Mouse (Mus musculus) midbrain, embryonic 15.5 days (tissue): ENCODE measurements around the gene Vmn2r9. TPM values are rescaled to one million over a fixed set of nuclear protein-coding genes. Genes with fewer than 3 reads are reported as not detected.
"Not testable (repeated sequence)": the region's sequence is repeated elsewhere in the genome, so short reads cannot be mapped to it uniquely, and the experiment has no call there.

Experiments
- ATAC-seq: fragments of 200-750 bp; cut with Nextera tagmentation; replicated peaks from 2 replicates; pipeline ENCODE4 v1.8.0; 2017; ENCODE audit warnings: moderate TSS enrichment
- H3K27ac ChIP-seq: fragments of 300-500 bp; sonication (generic); 2 replicates; pipeline ENCODE4 v1.5.1; 2015; ENCODE audit warnings: mild to moderate bottlenecking, inconsistent platforms
- H3K27me3 ChIP-seq: fragments of 300-500 bp; sonication (generic); replicated peaks from 2 replicates; pipeline ENCODE4 v1.6.1; 2015; ENCODE audit warnings: inconsistent platforms
- H3K36me3 ChIP-seq: fragments of 300-500 bp; sonication (generic); replicated peaks from 2 replicates; pipeline ENCODE4 v1.6.1; 2015; ENCODE audit warnings: inconsistent platforms
- H3K4me1 ChIP-seq: fragments of 300-500 bp; sonication (generic); 2 replicates; pipeline ENCODE4 v1.6.1; 2015; ENCODE audit warnings: inconsistent platforms
- H3K4me2 ChIP-seq: fragments of 300-500 bp; sonication (generic); 2 replicates; pipeline ENCODE4 v1.6.1; 2015; ENCODE audit warnings: inconsistent platforms, mild to moderate bottlenecking, moderate library complexity
- H3K4me3 ChIP-seq: fragments of 300-500 bp; sonication (generic); 2 replicates; pipeline ENCODE4 v1.5.1; 2015; ENCODE audit warnings: mild to moderate bottlenecking, inconsistent platforms
- H3K9ac ChIP-seq: fragments of 300-500 bp; sonication (generic); 2 replicates; pipeline ENCODE4 v1.6.1; 2015; ENCODE audit warnings: mild to moderate bottlenecking, inconsistent platforms
- H3K9me3 ChIP-seq: fragments of 300-500 bp; sonication (generic); 2 replicates; pipeline ENCODE4 v1.6.1; 2016; ENCODE audit warnings: inconsistent platforms
- WGBS: fragments of 180-500 bp; shearing (Covaris S2); methylation state at CpG from one replicate; pipeline ENCODE4 v1.1.7; 2015; ENCODE audit warnings: mixed read lengths; 5-methylcytosine and 5-hydroxymethylcytosine counted together
- polyA plus RNA-seq: library from polyadenylated mRNA; unstranded; fragments of >200 nt; fragmentation: Nextera tagmentation; extraction: Ambion mirVana; gene quantifications from 2 replicates; pipeline ENCODE4 v1.2.1, GENCODE M21; 2015

Gene Vmn2r9
- not detected in 2 replicates for polyA plus RNA-seq

DNA sequence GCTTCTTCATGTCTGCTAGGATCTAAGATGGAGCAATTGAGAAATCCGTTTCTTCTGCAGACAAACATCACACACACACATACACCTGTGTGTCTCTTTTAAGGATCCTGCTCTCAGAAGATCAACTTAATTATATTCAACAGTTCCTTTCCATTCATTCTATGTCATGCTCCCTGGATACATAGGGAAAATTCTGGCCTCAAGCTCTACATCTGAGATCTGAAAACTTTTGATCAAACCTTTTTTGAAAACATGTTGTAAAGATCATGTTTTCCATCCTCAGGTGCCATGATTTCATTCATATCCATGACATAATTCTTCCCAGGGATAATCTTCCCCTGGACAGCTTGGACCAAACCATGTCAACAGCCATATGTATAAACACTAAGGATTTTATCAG, at the start of gene Vmn2r9:
Gene Vmn2r9 (minus strand): TSS at position 101 of the 400 bp plus-strand sequence.
- H3K4me1 ChIP-seq, H3K27ac ChIP-seq, ATAC-seq, H3K4me2 ChIP-seq, H3K4me3 ChIP-seq, H3K9me3 ChIP-seq, H3K9ac ChIP-seq, H3K27me3 ChIP-seq, H3K36me3 ChIP-seq: not testable (repeated sequence)
- 71% methylated on average over 1 of the region's 1 CpGs for WGBS

- ATAC-seq, H3K4me3 ChIP-seq, H3K9ac ChIP-seq, H3K27ac ChIP-seq, H3K27me3 ChIP-seq, H3K9me3 ChIP-seq, H3K36me3 ChIP-seq, H3K4me2 ChIP-seq, H3K4me1 ChIP-seq: not testable (repeated sequence)
- WGBS: 4% methylated on average over 1 of the region's 1 CpGs
These were observed 14.3 kb upstream of the Vmn2r9 start for GRCm38 (mm10) chr5:108866746-108867145.

- 36% methylated on average over 1 of the region's 1 CpGs for WGBS
These were observed 2.9 kb downstream of the Vmn2r9 start for GRCm38 (mm10) chr5:108849466-108849865.

GRCm38 (mm10) chr5:108836156-108836555, 16.2 kb downstream of the Vmn2r9 start:
- H3K4me2 ChIP-seq: no peak overlapping the region
- no peaks in the 10 kb centered on the region for H3K27me3 ChIP-seq
- H3K27ac ChIP-seq: no peak overlapping the region
- no peaks in the 10 kb centered on the region for H3K4me1 ChIP-seq
- no peak overlapping the region for H3K4me3 ChIP-seq
- WGBS: 83% methylated on average over 1 of the region's 1 CpGs
- no peak overlapping the region for H3K9ac ChIP-seq
- no peaks in the 10 kb centered on the region for H3K36me3 ChIP-seq
- no peaks in the 10 kb centered on the region for H3K9me3 ChIP-seq
- no peak for ATAC-seq

More at GRCm38 (mm10) chr5:108849466-108849865, 2.9 kb downstream of the Vmn2r9 start:
- no peak overlapping the region for H3K9ac ChIP-seq
- H3K4me1 ChIP-seq: no peaks in the 10 kb centered on the region
- H3K27me3 ChIP-seq: no peaks in the 10 kb centered on the region
- ATAC-seq: no peak
- no peak overlapping the region for H3K27ac ChIP-seq
- no peak overlapping the region for H3K4me2 ChIP-seq
- no peaks in the 10 kb centered on the region for H3K9me3 ChIP-seq
- no peaks in the 10 kb centered on the region for H3K36me3 ChIP-seq
- no peak overlapping the region for H3K4me3 ChIP-seq

DNA sequence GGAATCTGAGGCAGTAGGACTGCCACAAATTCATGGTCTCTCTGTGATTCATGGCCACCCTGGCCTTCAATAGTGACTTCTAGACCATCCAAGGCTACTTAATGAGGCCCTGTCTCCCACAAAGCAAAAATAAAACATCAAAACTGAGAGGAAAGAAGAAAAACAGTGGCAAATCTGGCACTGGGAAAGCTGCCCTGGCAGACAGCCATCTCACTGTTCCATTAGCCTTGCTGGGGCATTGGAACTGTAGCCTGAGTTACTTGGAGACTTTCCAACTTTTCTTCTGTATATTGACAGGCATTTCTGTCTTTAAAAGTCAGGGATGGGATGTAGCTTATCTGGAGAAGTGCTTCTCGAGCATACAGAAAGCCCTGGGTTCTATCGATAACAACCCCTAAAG, 29.1 kb downstream of the Vmn2r9 start:
- Histone ChIP-seq H3K27ac (no peak overlapping the region), H3K9me3 (no peaks in the 10 kb centered on the region), H3K4me2 (no peak overlapping the region), H3K4me1 (no peaks in the 10 kb centered on the region), H3K4me3 (no peak overlapping the region), H3K9ac (no peak overlapping the region), H3K27me3 (no peaks in the 10 kb centered on the region), H3K36me3 (no peaks in the 10 kb centered on the region)
- ATAC-seq: no peak
- 87% methylated on average over 2 of the region's 2 CpGs for WGBS

GRCm38 (mm10) chr5:108808750-108809149, 43.7 kb downstream of the Vmn2r9 start, which contains the start of gene Vmn2r8:
Gene Vmn2r8, minus strand, starts transcription at chr5:108808850.
- not testable (repeated sequence) for H3K4me3 ChIP-seq, H3K27me3 ChIP-seq, H3K4me1 ChIP-seq, H3K4me2 ChIP-seq, ATAC-seq, H3K27ac ChIP-seq, H3K9me3 ChIP-seq, H3K9ac ChIP-seq, H3K36me3 ChIP-seq
- 75% methylated on average over 2 of the region's 2 CpGs for WGBS

- Histone ChIP-seq H3K9me3 (no peaks in the 10 kb centered on the region), H3K9ac (no peak overlapping the region), H3K27ac (no peak overlapping the region), H3K36me3 (no peaks in the 10 kb centered on the region), H3K4me2 (no peak overlapping the region), H3K4me1 (no peaks in the 10 kb centered on the region), H3K4me3 (no peak overlapping the region), H3K27me3 (no peaks in the 10 kb centered on the region)
- no peak for ATAC-seq
- 70% methylated on average over 1 of the region's 1 CpGs for WGBS
These were observed 48.8 kb downstream of the Vmn2r9 start for GRCm38 (mm10) chr5:108803646-108804045.

DNA sequence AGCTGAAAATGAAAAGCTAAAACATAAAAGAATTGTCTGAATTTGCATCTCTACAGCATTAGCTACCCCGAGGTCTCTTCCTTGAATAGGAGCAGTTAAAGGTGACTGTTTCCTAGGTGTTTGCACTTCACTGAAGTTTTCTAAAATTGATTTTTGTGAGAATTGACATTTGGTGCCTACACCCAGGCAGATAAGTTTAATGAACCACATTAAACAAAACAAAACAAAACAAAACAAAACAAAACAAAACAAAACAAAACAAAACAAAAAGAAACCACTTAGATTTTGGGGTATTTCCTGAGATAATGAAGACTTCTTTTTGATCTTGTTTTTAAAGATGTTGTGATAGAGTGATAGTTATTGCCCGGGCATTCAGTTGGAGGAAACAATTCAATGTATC, 57.1 kb downstream of the Vmn2r9 start, which contains the start of gene Tmed11:
Gene Tmed11 (minus strand): TSS at position 101 of the 400 bp plus-strand sequence.
- not testable (repeated sequence) for H3K9me3 ChIP-seq, H3K27me3 ChIP-seq, H3K4me3 ChIP-seq, H3K36me3 ChIP-seq, H3K4me1 ChIP-seq, ATAC-seq, H3K4me2 ChIP-seq, H3K9ac ChIP-seq, H3K27ac ChIP-seq
- WGBS: 63% methylated on average over 2 of the region's 2 CpGs

- not testable (repeated sequence) for H3K9me3 ChIP-seq, H3K27me3 ChIP-seq, H3K4me3 ChIP-seq, H3K36me3 ChIP-seq, H3K4me1 ChIP-seq, ATAC-seq, H3K9ac ChIP-seq, H3K27ac ChIP-seq, H3K4me2 ChIP-seq
- WGBS: 33% methylated on average over 1 of the region's 1 CpGs
These were observed 62.0 kb downstream of the Vmn2r9 start for GRCm38 (mm10) chr5:108790385-108790784.

Other genes starting within 250 kb of the Vmn2r9 start
- 54.9 and 56.9 TPM in 2 replicates for gene Gak, start 222.8 kb downstream of the Vmn2r9 start, polyA plus RNA-seq
- 25.3 and 26.6 TPM in 2 replicates for gene Tmem175, start 222.8 kb downstream of the Vmn2r9 start, polyA plus RNA-seq
- 12.1 and 15.9 TPM in 2 replicates for gene Idua, start 192.3 kb downstream of the Vmn2r9 start, polyA plus RNA-seq
- 33.9 and 36.7 TPM in 2 replicates for gene Dgkq, start 182.9 kb downstream of the Vmn2r9 start, polyA plus RNA-seq
- gene Slc26a1, start 177.0 kb downstream of the Vmn2r9 start, polyA plus RNA-seq: 4.0 and 4.1 TPM in 2 replicates
- 5.5 and 6.0 TPM in 2 replicates for gene Fgfrl1, start 160.2 kb downstream of the Vmn2r9 start, polyA plus RNA-seq
- gene Rnf212, start 77.6 kb downstream of the Vmn2r9 start, polyA plus RNA-seq: not detected in 2 replicates
- gene Tmed11, start 57.2 kb downstream of the Vmn2r9 start, polyA plus RNA-seq: not detected in 2 replicates
- not detected in 2 replicates for gene Vmn2r8, start 43.8 kb downstream of the Vmn2r9 start, polyA plus RNA-seq
- not detected in 2 replicates for gene Vmn2r10, start 153.9 kb upstream of the Vmn2r9 start, polyA plus RNA-seq
- gene Vmn2r11, start 207.0 kb upstream of the Vmn2r9 start, polyA plus RNA-seq: not detected in 2 replicates
- gene Vmn2r12, start 245.3 kb upstream of the Vmn2r9 start, polyA plus RNA-seq: not detected in 2 replicates